Mouse (Mus musculus) embryonic facial prominence, embryonic 15.5 days (tissue): Measurements from ENCODE around the gene Ap3b1. TPM values are rescaled to one million over a fixed set of nuclear protein-coding genes. Genes with fewer than 3 reads are reported as not detected.
"Not testable (repeated sequence)": the region's sequence is repeated elsewhere in the genome, so short reads cannot be mapped to it uniquely, and the experiment has no call there.

Experiments used
- ATAC-seq: fragments of 200-750 bp; cut with Nextera tagmentation; 2 replicates; pipeline ENCODE4 v1.8.0; 2017; ENCODE audit warnings: low read depth, moderate TSS enrichment; ENCODE audit not compliant: insufficient number of reproducible peaks, low FRiP score, low TSS enrichment
- H3K27ac ChIP-seq: fragments of 300-500 bp; sonication (generic); replicated peaks from 2 replicates; pipeline ENCODE4 v1.5.1; 2015; ENCODE audit warnings: mild to moderate bottlenecking, inconsistent platforms
- H3K27me3 ChIP-seq: fragments of 300-500 bp; sonication (generic); 2 replicates; pipeline ENCODE4 v1.6.1; 2015; ENCODE audit warnings: inconsistent platforms
- H3K36me3 ChIP-seq: fragments of 300-500 bp; sonication (generic); 2 replicates; pipeline ENCODE4 v1.6.1; 2015; ENCODE audit warnings: mild to moderate bottlenecking, inconsistent platforms
- H3K4me1 ChIP-seq: fragments of 300-500 bp; sonication (generic); 2 replicates; pipeline ENCODE4 v1.6.1; 2015; ENCODE audit warnings: inconsistent platforms
- H3K4me2 ChIP-seq: fragments of 300-500 bp; sonication (generic); replicated peaks from 2 replicates; pipeline ENCODE4 v1.6.1; 2015; ENCODE audit warnings: mild to moderate bottlenecking, inconsistent platforms
- H3K4me3 ChIP-seq: fragments of 300-500 bp; sonication (generic); replicated peaks from 2 replicates; pipeline ENCODE4 v1.5.1; 2015; ENCODE audit warnings: mild to moderate bottlenecking, inconsistent platforms
- H3K9ac ChIP-seq: fragments of 300-500 bp; sonication (generic); 2 replicates; pipeline ENCODE4 v1.6.1; 2015; ENCODE audit warnings: inconsistent platforms
- H3K9me3 ChIP-seq: fragments of 300-500 bp; sonication (generic); replicated peaks from 2 replicates; pipeline ENCODE4 v1.6.1; 2016; ENCODE audit warnings: inconsistent platforms
- WGBS: fragments of 180-500 bp; shearing (Covaris S2); methylation state at CpG from one replicate; pipeline ENCODE4 v1.1.7; 2015; 5-methylcytosine and 5-hydroxymethylcytosine counted together
- polyA plus RNA-seq: library from polyadenylated mRNA; unstranded; fragments of >200 nt; fragmentation: Nextera tagmentation; extraction: Ambion mirVana; gene quantifications from 2 replicates; pipeline ENCODE4 v1.2.1, GENCODE M21; 2015

Gene Ap3b1
- polyA plus RNA-seq, 1 experiment from 2014 or later, result 43.8 TPM

DNA sequence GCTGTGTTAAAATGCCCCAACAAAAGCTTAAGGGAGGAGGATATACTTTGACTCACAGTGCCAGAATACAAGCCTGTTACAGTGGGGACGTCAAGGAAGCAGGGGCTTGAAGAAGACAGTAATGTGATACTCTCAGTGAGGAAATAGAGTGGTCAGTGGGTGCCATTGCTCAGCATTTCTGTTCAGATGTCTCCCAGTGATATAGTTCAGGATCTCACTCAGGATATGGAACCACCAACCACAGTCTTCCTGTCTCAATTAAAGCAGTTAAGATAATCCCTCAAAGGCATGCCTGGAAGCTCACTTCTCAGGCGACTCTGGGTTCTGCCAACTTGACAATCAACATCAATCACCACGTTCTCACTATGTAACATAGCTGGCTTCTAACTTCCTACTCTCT lies 4.2 kb upstream of the Ap3b1 start:
- WGBS, result 66% methylated on average over 3 of the region's 3 CpGs
- Histone ChIP-seq H3K36me3 (no peaks in the 10 kb centered on the region), H3K4me1 (peaks cover 10% of the 10 kb centered on the region), H3K9ac (no peak overlapping the region), H3K27ac (no peak overlapping the region), H3K4me3 (no peak overlapping the region), H3K4me2 (no peak overlapping the region), H3K9me3 (no peaks in the 10 kb centered on the region), H3K27me3 (no peaks in the 10 kb centered on the region)
- ATAC-seq, result no peak

DNA sequence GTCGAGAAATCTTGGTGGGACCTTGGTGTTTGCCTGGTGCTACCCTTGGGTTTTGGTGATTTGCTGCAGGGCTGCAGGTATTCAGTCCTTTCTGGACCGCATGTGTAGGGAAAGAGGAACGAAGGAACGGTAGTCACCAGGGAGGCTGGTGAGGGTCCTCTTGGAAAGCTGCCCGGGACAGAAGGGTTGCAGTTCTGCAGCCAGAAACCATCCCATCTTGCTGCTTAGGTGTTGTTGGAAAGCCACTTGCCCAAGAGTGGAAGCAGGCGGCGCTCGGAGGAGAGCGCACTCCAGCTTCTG lies 709 bp upstream of the Ap3b1 start:
- WGBS, result 0% methylated on average over 9 of the region's 9 CpGs
- ATAC-seq, result no peak
- Histone ChIP-seq H3K36me3 (no peaks in the 10 kb centered on the region), H3K4me2 (peak overlapping the region; percentile 88), H3K27ac (peak overlapping the region; percentile 95), H3K4me3 (peak overlapping the region; percentile 94), H3K4me1 (peaks cover 15% of the 10 kb centered on the region), H3K9ac (peak overlapping the region; percentile 74), H3K27me3 (no peaks in the 10 kb centered on the region), H3K9me3 (no peaks in the 10 kb centered on the region)

DNA sequence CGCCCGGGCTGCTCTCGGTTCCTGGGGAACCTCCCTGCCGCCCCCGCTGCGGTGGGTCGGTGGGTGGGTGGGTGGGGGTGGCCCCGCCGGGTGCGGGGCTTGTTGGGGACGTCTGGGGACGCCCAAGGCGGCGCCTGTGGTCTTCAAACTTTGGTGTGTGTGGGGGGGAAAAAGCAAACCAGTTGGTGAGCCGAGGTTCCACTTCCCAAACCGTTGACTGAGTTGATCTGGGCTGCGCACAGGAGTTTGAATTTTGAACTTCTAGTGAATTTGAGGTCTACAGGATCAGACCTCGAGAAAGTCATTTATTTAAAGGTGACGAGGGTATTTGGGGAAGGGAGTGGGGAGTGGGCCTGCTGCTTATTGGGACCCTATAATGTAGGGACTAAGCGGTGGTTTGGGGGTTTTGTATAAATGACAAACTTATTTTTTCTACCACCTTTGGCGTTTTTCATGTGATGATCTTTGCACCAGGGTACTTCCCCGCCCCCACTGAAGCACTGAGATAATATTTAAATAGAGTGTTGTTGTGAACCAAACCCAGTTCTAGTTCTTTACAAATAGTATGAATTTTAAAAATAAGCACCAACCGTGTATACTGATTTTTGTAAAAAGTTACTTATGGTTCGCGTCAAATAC lies 641 bp downstream of the Ap3b1 start:
- Histone ChIP-seq H3K27me3 (no peaks in the 10 kb centered on the region), H3K36me3 (no peaks in the 10 kb centered on the region), H3K9me3 (no peaks in the 10 kb centered on the region), H3K4me2 (peak overlapping the region; percentile 88), H3K9ac (peak overlapping the region; percentile 74), H3K27ac (peak overlapping the region; percentile 95), H3K4me3 (peak overlapping the region; percentile 94), H3K4me1 (peaks cover 15% of the 10 kb centered on the region)
- 15% methylated on average over 25 of the region's 25 CpGs for WGBS
- ATAC-seq, result no peak

DNA sequence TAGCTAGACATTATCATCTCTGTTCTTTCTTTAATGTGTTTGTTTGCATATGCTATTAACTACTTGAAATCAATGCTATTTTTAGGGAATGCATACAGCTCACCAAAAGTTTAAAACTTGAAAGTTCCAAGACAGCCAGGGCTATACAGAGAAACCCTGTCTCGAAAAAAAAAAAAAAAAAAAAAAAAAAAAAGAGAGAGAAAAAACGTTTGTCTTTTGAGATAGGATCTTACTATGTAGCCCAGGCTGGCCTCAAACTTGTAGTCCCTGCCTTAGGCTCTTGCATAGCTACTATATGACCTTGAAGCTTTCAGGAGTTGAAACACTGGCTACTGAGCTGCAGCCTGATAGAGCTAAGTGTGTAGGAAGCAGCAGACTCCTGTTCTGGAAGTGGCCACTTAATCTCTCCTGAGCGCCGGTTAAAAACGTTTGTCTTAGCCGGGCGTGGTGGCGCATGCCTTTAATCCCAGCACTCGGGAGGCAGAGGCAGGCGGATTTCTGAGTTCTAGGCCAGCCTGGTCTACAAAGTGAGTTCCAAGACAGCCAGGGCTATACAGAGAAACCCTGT lies 2.3 kb downstream of the Ap3b1 start:
- H3K27ac ChIP-seq, H3K9ac ChIP-seq, ATAC-seq, H3K4me2 ChIP-seq, H3K27me3 ChIP-seq, H3K36me3 ChIP-seq, H3K4me3 ChIP-seq, H3K9me3 ChIP-seq: not testable (repeated sequence)
- 80% methylated on average over 10 of the region's 10 CpGs for WGBS
- peaks cover 15% of the 10 kb centered on the region for H3K4me1 ChIP-seq

DNA sequence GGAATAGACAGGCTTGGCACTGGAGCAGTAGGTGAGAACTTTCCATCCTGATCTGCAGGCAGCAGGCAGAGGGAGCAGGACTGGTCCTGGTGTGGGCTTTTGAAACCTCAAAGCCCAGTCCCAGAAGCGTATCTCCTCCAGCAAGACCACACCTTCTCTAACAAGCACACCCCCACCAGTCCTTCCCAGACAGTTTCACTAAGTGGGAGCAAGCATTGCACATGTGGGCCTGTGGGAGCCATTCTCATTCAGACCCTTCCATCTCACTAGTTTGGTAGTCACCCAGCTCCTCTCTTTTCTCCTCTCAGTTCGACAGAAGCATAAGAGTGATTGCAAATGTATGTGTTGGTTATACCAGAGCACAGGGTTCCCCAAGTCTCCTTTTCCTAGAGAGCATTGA lies 5.6 kb downstream of the Ap3b1 start:
- no peaks in the 10 kb centered on the region for H3K36me3 ChIP-seq
- ATAC-seq, result no peak
- H3K4me1 ChIP-seq, result peaks cover 7% of the 10 kb centered on the region; the same call in 1 of the 2 replicates
- no peak overlapping the region for H3K27ac ChIP-seq
- no peaks in the 10 kb centered on the region for H3K27me3 ChIP-seq
- H3K9me3 ChIP-seq, result no peaks in the 10 kb centered on the region
- no peak overlapping the region for H3K4me2 ChIP-seq
- 89% methylated on average over 2 of the region's 2 CpGs for WGBS
- H3K4me3 ChIP-seq, result no peak overlapping the region
- no peak overlapping the region for H3K9ac ChIP-seq

DNA sequence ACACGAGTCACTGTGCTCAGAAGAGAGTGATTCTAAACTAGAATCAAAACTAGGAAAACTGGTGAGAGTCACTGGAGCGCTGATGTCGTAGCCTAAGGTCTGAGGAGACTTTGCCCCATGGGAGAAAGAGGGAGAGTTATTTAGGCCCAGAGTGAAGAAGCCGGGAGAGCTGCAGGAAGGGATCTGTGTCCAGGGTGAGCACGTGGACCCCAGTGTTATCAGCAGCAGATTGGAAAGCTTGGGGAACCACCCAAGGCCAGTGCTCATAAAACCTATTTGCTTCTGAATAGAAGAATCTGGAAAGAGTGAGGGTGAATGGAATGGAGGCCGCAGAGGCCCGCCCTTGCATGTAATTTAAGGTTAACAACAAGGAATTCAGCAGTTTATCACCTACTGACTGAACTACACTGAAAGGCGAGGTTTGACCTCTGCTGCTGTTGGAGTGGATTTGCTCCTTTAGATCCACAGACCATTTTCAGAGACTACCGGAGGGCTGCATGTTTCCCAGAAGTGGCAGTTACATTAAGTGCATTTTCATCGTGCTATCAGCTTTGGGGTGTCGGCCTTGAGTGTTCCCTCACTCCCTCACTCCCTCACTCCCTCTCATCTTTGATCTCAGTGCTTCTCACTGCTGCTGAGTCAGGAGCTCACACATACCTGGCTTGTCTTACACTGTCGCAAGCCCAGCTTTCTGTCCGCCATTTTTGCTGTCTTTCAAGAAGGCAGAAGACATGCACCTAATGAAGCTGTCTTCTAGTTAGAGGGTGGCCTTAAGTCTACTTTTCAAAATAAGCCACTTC lies 6.5 kb downstream of the Ap3b1 start:
- Histone ChIP-seq H3K27me3 (no peaks in the 10 kb centered on the region), H3K4me2 (no peak overlapping the region), H3K4me3 (no peak overlapping the region), H3K9ac (no peak overlapping the region), H3K9me3 (no peaks in the 10 kb centered on the region), H3K27ac (no peak overlapping the region), H3K4me1 (no peaks in the 10 kb centered on the region), H3K36me3 (no peaks in the 10 kb centered on the region)
- WGBS, result 85% methylated on average over 13 of the region's 13 CpGs
- ATAC-seq, result no peak

DNA sequence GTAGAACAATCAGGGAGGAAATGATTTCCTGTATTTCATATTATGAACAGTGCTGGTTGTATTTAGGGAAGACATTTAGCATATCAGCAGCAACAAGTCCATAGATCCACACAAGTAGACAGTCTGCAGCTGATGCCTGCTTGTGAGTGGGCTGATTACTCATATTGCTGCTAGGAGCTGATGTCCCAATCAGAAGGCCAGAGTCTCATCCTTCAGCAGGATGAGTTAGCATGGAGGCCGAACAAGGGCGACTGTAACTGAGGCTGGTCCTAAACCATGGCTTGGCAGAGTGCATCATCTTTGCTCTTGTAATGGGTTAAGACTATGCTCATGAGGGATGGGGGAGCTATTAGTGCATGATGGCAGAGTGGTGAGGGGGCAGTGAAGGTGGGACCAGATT lies 9.1 kb downstream of the Ap3b1 start:
- H3K4me3 ChIP-seq, result no peak overlapping the region
- H3K9ac ChIP-seq, result no peak overlapping the region
- no peaks in the 10 kb centered on the region for H3K36me3 ChIP-seq
- H3K27ac ChIP-seq, result no peak overlapping the region
- no peaks in the 10 kb centered on the region for H3K9me3 ChIP-seq
- 92% methylated on average over 2 of the region's 2 CpGs for WGBS
- no peaks in the 10 kb centered on the region for H3K4me1 ChIP-seq
- no peak overlapping the region for H3K4me2 ChIP-seq
- H3K27me3 ChIP-seq, result no peaks in the 10 kb centered on the region
- no peak for ATAC-seq

DNA sequence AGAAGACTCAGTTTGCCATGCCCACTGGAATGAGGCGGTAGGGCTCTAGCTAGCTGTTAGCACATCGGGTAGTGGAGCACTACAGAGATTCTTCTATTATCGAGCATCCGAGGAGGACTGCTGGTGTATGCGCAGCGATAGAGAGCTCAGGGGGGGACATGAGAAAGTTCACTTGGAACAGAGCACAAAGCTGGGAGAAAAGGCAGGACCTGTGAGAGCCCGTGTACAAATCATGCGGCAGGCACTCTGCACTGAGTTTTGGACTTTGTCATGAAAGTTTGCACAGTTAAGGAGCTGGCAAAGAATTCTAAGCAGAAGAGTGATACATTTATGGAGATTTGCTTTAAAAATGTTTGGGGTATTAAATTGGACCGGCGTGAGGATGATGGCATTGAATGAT lies 11.8 kb downstream of the Ap3b1 start:
- Histone ChIP-seq H3K9me3 (no peaks in the 10 kb centered on the region), H3K9ac (no peak overlapping the region), H3K4me1 (no peaks in the 10 kb centered on the region), H3K4me3 (no peak overlapping the region), H3K4me2 (no peak overlapping the region), H3K27me3 (no peaks in the 10 kb centered on the region), H3K27ac (no peak overlapping the region), H3K36me3 (0 out of 2 replicates have a peak, but pooled peaks cover 5% of the 10 kb centered on the region)
- ATAC-seq, result no peak
- WGBS, result 92% methylated on average over 10 of the region's 10 CpGs

DNA sequence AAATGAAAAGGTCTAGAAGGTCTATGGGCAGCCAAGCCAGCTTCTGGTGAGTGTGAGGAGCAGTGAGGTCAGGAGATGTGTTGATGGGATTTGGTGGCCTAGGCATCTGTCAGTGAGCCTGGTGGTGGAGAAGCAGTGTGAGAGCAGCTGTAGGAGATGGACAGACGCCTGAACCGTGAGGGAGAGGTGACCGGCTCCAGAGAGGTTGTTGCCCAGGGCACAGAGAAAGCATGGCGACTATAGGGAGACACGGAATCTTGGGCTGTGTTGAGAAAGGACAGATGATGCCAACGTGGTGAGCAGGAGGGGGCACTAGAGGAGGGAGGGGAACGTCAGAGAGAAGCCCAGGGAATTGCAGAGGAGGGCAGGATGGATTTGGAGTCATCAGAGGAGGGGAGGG lies 13.3 kb downstream of the Ap3b1 start:
- H3K9me3 ChIP-seq, result no peaks in the 10 kb centered on the region
- H3K4me3 ChIP-seq, result no peak overlapping the region
- no peak overlapping the region for H3K27ac ChIP-seq
- ATAC-seq, result no peak
- no peak overlapping the region for H3K9ac ChIP-seq
- H3K4me2 ChIP-seq, result no peak overlapping the region
- H3K36me3 ChIP-seq, result 0 out of 2 replicates have a peak, but pooled peaks cover 5% of the 10 kb centered on the region
- H3K27me3 ChIP-seq, result no peaks in the 10 kb centered on the region
- 67% methylated on average over 7 of the region's 7 CpGs for WGBS
- H3K4me1 ChIP-seq, result no peaks in the 10 kb centered on the region

DNA sequence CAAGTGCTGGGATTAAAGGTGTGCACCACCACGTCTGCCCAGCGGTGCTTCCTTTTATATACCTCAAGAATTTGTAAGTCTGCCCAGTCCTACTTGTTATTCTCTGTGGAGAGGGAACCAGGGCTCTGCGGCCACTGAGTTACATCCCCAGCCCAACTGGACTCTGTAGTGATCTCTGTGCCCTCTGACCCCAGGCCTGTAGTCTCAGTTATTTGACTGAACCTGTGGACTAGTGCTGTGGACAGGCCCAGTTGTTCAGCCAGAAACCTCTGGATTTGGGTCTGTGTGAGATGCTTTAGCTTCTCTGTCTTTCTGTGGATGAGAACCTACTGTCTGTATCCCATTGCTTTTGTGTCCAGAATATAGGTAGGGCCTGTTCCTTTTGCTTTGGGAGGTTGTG lies 15.4 kb downstream of the Ap3b1 start:
- no peak overlapping the region for H3K9ac ChIP-seq
- no peak overlapping the region for H3K4me2 ChIP-seq
- H3K9me3 ChIP-seq, result no peaks in the 10 kb centered on the region
- no peak for ATAC-seq
- 0 out of 2 replicates have a peak, but pooled peaks cover 5% of the 10 kb centered on the region for H3K36me3 ChIP-seq
- no peak overlapping the region for H3K4me3 ChIP-seq
- WGBS, result 100% methylated on average over 3 of the region's 3 CpGs
- no peaks in the 10 kb centered on the region for H3K27me3 ChIP-seq
- no peak overlapping the region for H3K27ac ChIP-seq
- H3K4me1 ChIP-seq, result peaks cover 11% of the 10 kb centered on the region

DNA sequence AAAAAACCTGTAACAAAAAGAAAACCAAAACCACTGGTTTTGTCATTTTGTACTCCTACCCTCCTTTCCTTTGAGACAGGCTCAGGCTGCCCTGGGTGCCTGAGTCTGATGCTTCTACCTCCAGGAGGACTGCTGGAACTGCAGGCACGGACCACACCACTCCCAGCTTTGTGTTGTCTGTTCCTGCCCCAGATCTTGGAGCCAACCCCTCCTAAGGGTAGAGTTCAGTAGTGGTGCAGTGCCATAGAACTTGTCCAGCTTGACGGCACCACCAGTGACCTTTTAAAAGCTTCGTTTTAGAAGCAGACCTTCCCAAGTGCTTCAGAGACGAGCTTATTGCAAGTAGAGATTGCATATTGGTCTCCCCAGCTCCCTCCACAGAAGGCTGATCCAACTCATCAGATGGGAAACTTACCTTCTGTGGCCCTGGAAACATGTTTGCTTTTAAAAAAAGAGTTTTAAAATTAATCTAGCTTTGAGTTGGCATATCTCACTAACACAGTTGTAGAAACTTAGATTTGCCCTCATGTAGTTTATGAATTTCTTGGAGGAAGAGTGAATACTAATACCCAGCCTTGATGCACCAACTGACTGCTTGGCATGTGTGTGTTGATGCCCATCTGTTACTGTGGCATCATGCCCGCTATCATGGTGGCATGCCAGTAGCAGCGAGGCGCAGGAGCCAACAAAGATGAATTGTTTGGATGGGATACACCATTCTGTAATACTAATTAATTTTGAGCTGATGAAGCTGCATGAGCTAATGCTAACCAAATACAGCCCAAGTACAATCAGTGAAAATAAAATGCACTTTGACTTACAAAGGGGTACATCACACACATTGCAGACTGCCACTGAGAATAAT lies 17.0 kb downstream of the Ap3b1 start:
- H3K36me3 ChIP-seq, result 0 out of 2 replicates have a peak, but pooled peaks cover 5% of the 10 kb centered on the region
- no peak for ATAC-seq
- H3K4me2 ChIP-seq, result no peak overlapping the region
- H3K4me3 ChIP-seq, result no peak overlapping the region
- no peaks in the 10 kb centered on the region for H3K27me3 ChIP-seq
- no peak overlapping the region for H3K27ac ChIP-seq
- peaks cover 11% of the 10 kb centered on the region for H3K4me1 ChIP-seq
- H3K9ac ChIP-seq, result no peak overlapping the region
- 90% methylated on average over 7 of the region's 7 CpGs for whole genome bisulfite sequencing
- no peaks in the 10 kb centered on the region for H3K9me3 ChIP-seq
